Mouse (Mus musculus): ENCODE data around the gene Golt1a.

- TF ChIP-seq CTCF (conservative IDR thresholded peaks at IDR 0.05; ENCODE audit: low read length) (no peak), POU5F1 (IDR thresholded peaks at IDR 0.05; ENCODE audit: borderline replicate concordance, low read length) (no peak), NANOG (IDR thresholded peaks at IDR 0.05; ENCODE audit: borderline replicate concordance, low read length) (no peak)
These were observed 31.1 kb upstream of the Golt1a start for GRCm38 (mm10) chr1:133278539-133278938.
